Mouse (Mus musculus) lung, adult 2 months (tissue): ENCODE results near the gene Gdf7.

Source experiments
- CTCF ChIP-seq: fragments of 200-500 bp; IDR thresholded peaks from 2 replicates; pipeline ENCODE4 v1.5.1; 2011; ENCODE audit warnings: mild to moderate bottlenecking, low read length, control low read depth; ENCODE audit not compliant: insufficient read depth
- POLR2A ChIP-seq: fragments of 200-500 bp; IDR thresholded peaks from 2 replicates; pipeline ENCODE4 v1.6.1; 2011; ENCODE audit warnings: low read depth, mild to moderate bottlenecking, control low read depth, low read length, borderline replicate concordance; ENCODE audit errors: extremely low read depth

GRCm38 (mm10) chr12:8298361-8299142 lies 3.2 kb downstream of the Gdf7 start:
- TF ChIP-seq CTCF (no peak), POLR2A (no peak)
